Mouse (Mus musculus): ENCODE data around the gene Fgfr2. TPM values are rescaled to one million over a fixed set of nuclear protein-coding genes. Genes with fewer than 3 reads are reported as not detected.

Fgfr2 gene
- polyA plus RNA-seq, 1 experiment from 2014 or later, result 169 TPM

- no peak overlapping the region for H3K4me2 ChIP-seq (replicated peaks; ENCODE audit: low read depth, low read length)
- peaks cover 8% of the 10 kb centered on the region; the same call in 1 of the 2 replicates for H3K4me1 ChIP-seq (ENCODE audit: control insufficient read depth, insufficient read depth, low read length)
- H3K4me3 ChIP-seq (ENCODE audit: low read depth, low read length), result no peak overlapping the region
- no peak for ATAC-seq (ENCODE audit: insufficient number of reproducible peaks, insufficient read depth, low FRiP score, low read depth)
- H3K9ac ChIP-seq (replicated peaks; ENCODE audit: low read depth, low read length), result no peak overlapping the region
- no peaks in the 10 kb centered on the region for H3K27me3 ChIP-seq (ENCODE audit: control insufficient read depth, insufficient read depth, low read length)
- H3K27ac ChIP-seq (ENCODE audit: low read length), result no peak overlapping the region
- 66% methylated on average over 6 of the region's 6 CpGs for WGBS
- no peaks in the 10 kb centered on the region; the same call in none of the 2 replicates for H3K36me3 ChIP-seq (ENCODE audit: control insufficient read depth, insufficient read depth, low read length)
- H3K9me3 ChIP-seq (ENCODE audit: control insufficient read depth, low read depth, low read length), result no peaks in the 10 kb centered on the region
Observed at GRCm38 (mm10) chr7:130713319-130713718, 2409.8 kb downstream of the Fgfr2 start.

- Histone ChIP-seq H3K4me3 (ENCODE audit: low read depth, low read length) (no peak overlapping the region), H3K9me3 (ENCODE audit: control insufficient read depth, low read depth, low read length) (no peaks in the 10 kb centered on the region), H3K27me3 (ENCODE audit: control insufficient read depth, insufficient read depth, low read length) (no peaks in the 10 kb centered on the region), H3K27ac (ENCODE audit: low read length) (no peak overlapping the region), H3K36me3 (ENCODE audit: control insufficient read depth, insufficient read depth, low read length) (no peaks in the 10 kb centered on the region; the same call in none of the 2 replicates), H3K9ac (replicated peaks; ENCODE audit: low read depth, low read length) (no peak overlapping the region), H3K4me1 (ENCODE audit: control insufficient read depth, insufficient read depth, low read length) (peaks cover 9% of the 10 kb centered on the region; the same call in 1 of the 2 replicates), H3K4me2 (replicated peaks; ENCODE audit: low read depth, low read length) (no peak overlapping the region)
- no peak for ATAC-seq (ENCODE audit: insufficient number of reproducible peaks, insufficient read depth, low FRiP score, low read depth)
- 86% methylated on average over 6 of the region's 7 CpGs for WGBS
Observed at GRCm38 (mm10) chr7:130711851-130712250, 2411.3 kb downstream of the Fgfr2 start.

GRCm38 (mm10) chr7:130709372-130710274 lies 2413.5 kb downstream of the Fgfr2 start:
- no peaks in the 10 kb centered on the region for H3K9me3 ChIP-seq (ENCODE audit: control insufficient read depth, low read depth, low read length)
- no peaks in the 10 kb centered on the region; the same call in 1 of the 2 replicates for H3K36me3 ChIP-seq (ENCODE audit: control insufficient read depth, insufficient read depth, low read length)
- no peak for ATAC-seq (ENCODE audit: insufficient number of reproducible peaks, insufficient read depth, low FRiP score, low read depth)
- H3K9ac ChIP-seq (replicated peaks; ENCODE audit: low read depth, low read length), result no peak overlapping the region
- no peaks in the 10 kb centered on the region for H3K27me3 ChIP-seq (ENCODE audit: control insufficient read depth, insufficient read depth, low read length)
- H3K4me1 ChIP-seq (ENCODE audit: control insufficient read depth, insufficient read depth, low read length), result peaks cover 9% of the 10 kb centered on the region; the same call in 1 of the 2 replicates
- no peak overlapping the region for H3K4me3 ChIP-seq (ENCODE audit: low read depth, low read length)
- H3K27ac ChIP-seq (ENCODE audit: low read length), result peak overlapping the region; percentile 30; the same call in 1 of the 2 replicates
- 53% methylated on average over 9 of the region's 9 CpGs for WGBS
- no peak overlapping the region for H3K4me2 ChIP-seq (replicated peaks; ENCODE audit: low read depth, low read length)

GRCm38 (mm10) chr7:130708940-130709339 lies 2414.2 kb downstream of the Fgfr2 start:
- H3K9me3 ChIP-seq (ENCODE audit: control insufficient read depth, low read depth, low read length), result no peaks in the 10 kb centered on the region
- H3K4me2 ChIP-seq (replicated peaks; ENCODE audit: low read depth, low read length), result no peak overlapping the region
- peaks cover 9% of the 10 kb centered on the region; the same call in 1 of the 2 replicates for H3K4me1 ChIP-seq (ENCODE audit: control insufficient read depth, insufficient read depth, low read length)
- H3K27ac ChIP-seq (ENCODE audit: low read length), result peak overlapping the region; percentile 30; the same call in 1 of the 2 replicates
- H3K27me3 ChIP-seq (ENCODE audit: control insufficient read depth, insufficient read depth, low read length), result no peaks in the 10 kb centered on the region
- H3K4me3 ChIP-seq (ENCODE audit: low read depth, low read length), result no peak overlapping the region
- 23% methylated on average over 9 of the region's 9 CpGs for WGBS
- H3K9ac ChIP-seq (replicated peaks; ENCODE audit: low read depth, low read length), result no peak overlapping the region
- no peak for ATAC-seq (ENCODE audit: insufficient number of reproducible peaks, insufficient read depth, low FRiP score, low read depth)
- no peaks in the 10 kb centered on the region; the same call in 1 of the 2 replicates for H3K36me3 ChIP-seq (ENCODE audit: control insufficient read depth, insufficient read depth, low read length)

- no peak overlapping the region for H3K27ac ChIP-seq (ENCODE audit: low read length)
- no peak overlapping the region for H3K9ac ChIP-seq (replicated peaks; ENCODE audit: low read depth, low read length)
- peaks cover 12% of the 10 kb centered on the region; the same call in 1 of the 2 replicates for H3K4me1 ChIP-seq (ENCODE audit: control insufficient read depth, insufficient read depth, low read length)
- no peak overlapping the region for H3K4me3 ChIP-seq (ENCODE audit: low read depth, low read length)
- no peak for ATAC-seq (ENCODE audit: insufficient number of reproducible peaks, insufficient read depth, low FRiP score, low read depth)
- no peaks in the 10 kb centered on the region; the same call in 1 of the 2 replicates for H3K36me3 ChIP-seq (ENCODE audit: control insufficient read depth, insufficient read depth, low read length)
- 77% methylated on average over 2 of the region's 2 CpGs for WGBS
- no peak overlapping the region for H3K4me2 ChIP-seq (replicated peaks; ENCODE audit: low read depth, low read length)
- H3K27me3 ChIP-seq (ENCODE audit: control insufficient read depth, insufficient read depth, low read length), result no peaks in the 10 kb centered on the region
- no peaks in the 10 kb centered on the region for H3K9me3 ChIP-seq (ENCODE audit: control insufficient read depth, low read depth, low read length)
Observed at GRCm38 (mm10) chr7:130705230-130705629, 2417.9 kb downstream of the Fgfr2 start.

GRCm38 (mm10) chr7:130701336-130701735 lies 2421.8 kb downstream of the Fgfr2 start:
- no peak overlapping the region for H3K4me3 ChIP-seq (ENCODE audit: low read depth, low read length)
- no peak overlapping the region for H3K9ac ChIP-seq (replicated peaks; ENCODE audit: low read depth, low read length)
- H3K4me1 ChIP-seq (ENCODE audit: control insufficient read depth, insufficient read depth, low read length), result peaks cover 10% of the 10 kb centered on the region
- no peaks in the 10 kb centered on the region for H3K9me3 ChIP-seq (ENCODE audit: control insufficient read depth, low read depth, low read length)
- no peak for ATAC-seq (ENCODE audit: insufficient number of reproducible peaks, insufficient read depth, low FRiP score, low read depth)
- H3K27ac ChIP-seq (ENCODE audit: low read length), result no peak overlapping the region
- H3K4me2 ChIP-seq (replicated peaks; ENCODE audit: low read depth, low read length), result no peak overlapping the region
- H3K27me3 ChIP-seq (ENCODE audit: control insufficient read depth, insufficient read depth, low read length), result no peaks in the 10 kb centered on the region
- 63% methylated on average over 1 of the region's 1 CpGs for WGBS
- H3K36me3 ChIP-seq (ENCODE audit: control insufficient read depth, insufficient read depth, low read length), result peaks cover 6% of the 10 kb centered on the region; the same call in 1 of the 2 replicates

- Histone ChIP-seq H3K9me3 (ENCODE audit: control insufficient read depth, low read depth, low read length) (no peaks in the 10 kb centered on the region), H3K27ac (ENCODE audit: low read length) (no peak overlapping the region), H3K4me3 (ENCODE audit: low read depth, low read length) (no peak overlapping the region), H3K4me1 (ENCODE audit: control insufficient read depth, insufficient read depth, low read length) (peaks cover 34% of the 10 kb centered on the region), H3K27me3 (ENCODE audit: control insufficient read depth, insufficient read depth, low read length) (no peaks in the 10 kb centered on the region), H3K36me3 (ENCODE audit: control insufficient read depth, insufficient read depth, low read length) (peaks cover 6% of the 10 kb centered on the region; the same call in 1 of the 2 replicates), H3K4me2 (replicated peaks; ENCODE audit: low read depth, low read length) (no peak overlapping the region), H3K9ac (replicated peaks; ENCODE audit: low read depth, low read length) (no peak overlapping the region)
- no peak for ATAC-seq (ENCODE audit: insufficient number of reproducible peaks, insufficient read depth, low FRiP score, low read depth)
Observed at GRCm38 (mm10) chr7:130698480-130698879, 2424.7 kb downstream of the Fgfr2 start.

GRCm38 (mm10) chr7:130696347-130697234 lies 2426.6 kb downstream of the Fgfr2 start:
- 75% methylated on average over 16 of the region's 16 CpGs for WGBS
- H3K27ac ChIP-seq (ENCODE audit: low read length), result 0 out of 2 replicates have a peak overlapping the region, but pooled peaks have one; percentile 1
- no peak overlapping the region for H3K4me3 ChIP-seq (ENCODE audit: low read depth, low read length)
- no peaks in the 10 kb centered on the region for H3K27me3 ChIP-seq (ENCODE audit: control insufficient read depth, insufficient read depth, low read length)
- ATAC-seq (ENCODE audit: insufficient number of reproducible peaks, insufficient read depth, low FRiP score, low read depth), result no peak
- H3K4me2 ChIP-seq (replicated peaks; ENCODE audit: low read depth, low read length), result no peak overlapping the region
- no peak overlapping the region for H3K9ac ChIP-seq (replicated peaks; ENCODE audit: low read depth, low read length)
- H3K4me1 ChIP-seq (ENCODE audit: control insufficient read depth, insufficient read depth, low read length), result peaks cover 45% of the 10 kb centered on the region
- peaks cover 6% of the 10 kb centered on the region; the same call in 1 of the 2 replicates for H3K36me3 ChIP-seq (ENCODE audit: control insufficient read depth, insufficient read depth, low read length)
- H3K9me3 ChIP-seq (ENCODE audit: control insufficient read depth, low read depth, low read length), result no peaks in the 10 kb centered on the region

Data from stomach, embryonic 14.5 days (tissue).